Mouse (Mus musculus) spleen, postnatal 36 days (tissue): ENCODE results near the gene Fgd3.

Experiments
- DNase-seq, 2 experiments: peaks; one replicate each; pipeline ENCODE4 v3.0.0; 2022; ENCODE audit warnings: low spot score in 2 of 2, mixed read lengths in 1 of 2

Fgd3 gene

GRCm38 (mm10) chr13:49320040-49320439, at the start of gene Fgd3:
TSS of gene Fgd3 (minus strand) at chr13:49320311.
- DNase-seq: no peak

GRCm38 (mm10) chr13:49369404-49369803, 49.3 kb upstream of the Fgd3 start:
- no peak for DNase-seq

- DNase-seq: no peak
Measured at GRCm38 (mm10) chr13:49367657-49368440, 47.7 kb upstream of the Fgd3 start.

- DNase-seq: no peak
Measured at GRCm38 (mm10) chr13:49364716-49365115, 44.6 kb upstream of the Fgd3 start.

GRCm38 (mm10) chr13:49362804-49363203, 42.7 kb upstream of the Fgd3 start:
- DNase-seq: peak in 1 of 2 experiments; percentile 25

GRCm38 (mm10) chr13:49362364-49362763, 42.3 kb upstream of the Fgd3 start:
- no peak for DNase-seq

- DNase-seq: no peak
Measured at GRCm38 (mm10) chr13:49360906-49361406, 40.8 kb upstream of the Fgd3 start.

- DNase-seq: no peak
Measured at GRCm38 (mm10) chr13:49358184-49358583, 38.1 kb upstream of the Fgd3 start.

GRCm38 (mm10) chr13:49357367-49358026, 37.4 kb upstream of the Fgd3 start:
- DNase-seq: no peak

- DNase-seq: no peak
Measured at GRCm38 (mm10) chr13:49356090-49356489, 36.0 kb upstream of the Fgd3 start.

- DNase-seq: no peak
Measured at GRCm38 (mm10) chr13:49355461-49356061, 35.5 kb upstream of the Fgd3 start.

GRCm38 (mm10) chr13:49353991-49354507, 33.9 kb upstream of the Fgd3 start:
- DNase-seq: no peak

- no peak for DNase-seq
Measured at GRCm38 (mm10) chr13:49353422-49353821, 33.3 kb upstream of the Fgd3 start.

- DNase-seq: no peak
Measured at GRCm38 (mm10) chr13:49352581-49353159, 32.6 kb upstream of the Fgd3 start.

- DNase-seq: no peak
Measured at GRCm38 (mm10) chr13:49349836-49350505, 29.9 kb upstream of the Fgd3 start.

GRCm38 (mm10) chr13:49349335-49349734, 29.2 kb upstream of the Fgd3 start:
- DNase-seq: peak; percentile 31 to 33

- no peak for DNase-seq
Measured at GRCm38 (mm10) chr13:49348522-49348921, 28.4 kb upstream of the Fgd3 start.

GRCm38 (mm10) chr13:49345476-49345875, 25.4 kb upstream of the Fgd3 start:
- DNase-seq: no peak

GRCm38 (mm10) chr13:49344567-49344966, 24.5 kb upstream of the Fgd3 start:
- DNase-seq: peak in 1 of 2 experiments; percentile 45

GRCm38 (mm10) chr13:49342723-49343100, 22.6 kb upstream of the Fgd3 start:
- no peak for DNase-seq
